Mouse (Mus musculus): ENCODE data around the gene Vps41.

DNA sequence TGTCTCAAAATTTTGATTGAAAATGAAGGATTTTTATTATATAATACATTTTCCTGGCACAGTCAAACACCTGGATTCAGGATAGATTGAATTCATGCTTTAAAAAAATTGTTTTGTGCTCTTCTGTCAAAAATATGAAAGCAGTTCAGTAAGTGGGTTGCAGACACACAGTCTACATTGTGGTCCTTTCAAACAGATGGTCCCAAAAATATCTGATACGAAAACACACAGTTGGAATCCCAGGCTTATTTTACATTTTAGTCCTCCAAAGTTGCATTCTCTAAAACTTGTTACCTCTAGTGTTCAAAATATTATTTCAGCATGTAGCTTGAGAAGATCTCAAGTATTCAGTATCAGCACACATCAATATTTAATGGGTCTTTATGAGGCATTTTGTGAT lies 5.4 kb upstream of the Vps41 start:
- TF ChIP-seq CTCF (IDR thresholded peaks at IDR 0.05; ENCODE audit: low read depth, low read length) (no peak), POLR2A (IDR thresholded peaks at IDR 0.05; ENCODE audit: borderline replicate concordance, low read depth, low read length) (no peak)

All from bone marrow macrophage, adult 2 months (primary cell).